Mouse (Mus musculus) hindbrain, embryonic 13.5 days (tissue): Measurements from ENCODE around the gene Vsig10. TPM values are rescaled to one million over a fixed set of nuclear protein-coding genes. Genes with fewer than 3 reads are reported as not detected.

ENCODE experiments used
- ATAC-seq: fragments of 200-750 bp; cut with Nextera tagmentation; 2 replicates; pipeline ENCODE4 v1.8.0; 2017; ENCODE audit warnings: moderate TSS enrichment; ENCODE audit not compliant: low FRiP score
- H3K27ac ChIP-seq: fragments of 300-500 bp; sonication (generic); 2 replicates; pipeline ENCODE4 v1.5.1; 2015; ENCODE audit warnings: inconsistent platforms, mild to moderate bottlenecking, moderate library complexity
- H3K27me3 ChIP-seq: fragments of 300-500 bp; sonication (generic); 2 replicates; pipeline ENCODE4 v1.6.1; 2015; ENCODE audit warnings: mild to moderate bottlenecking, inconsistent platforms
- H3K36me3 ChIP-seq: fragments of 300-500 bp; sonication (generic); 2 replicates; pipeline ENCODE4 v1.6.1; 2015; ENCODE audit warnings: mild to moderate bottlenecking, inconsistent platforms
- H3K4me1 ChIP-seq: fragments of 300-500 bp; sonication (generic); replicated peaks from 2 replicates; pipeline ENCODE4 v1.6.1; 2015; ENCODE audit warnings: inconsistent platforms
- H3K4me2 ChIP-seq: fragments of 300-500 bp; sonication (generic); 2 replicates; pipeline ENCODE4 v1.6.1; 2015; ENCODE audit warnings: inconsistent platforms, mild to moderate bottlenecking, moderate library complexity
- H3K4me3 ChIP-seq: fragments of 300-500 bp; sonication (generic); 2 replicates; pipeline ENCODE4 v1.5.1; 2015; ENCODE audit warnings: mild to moderate bottlenecking, inconsistent platforms
- H3K9ac ChIP-seq: fragments of 300-500 bp; sonication (generic); 2 replicates; pipeline ENCODE4 v1.6.1; 2015; ENCODE audit warnings: mild to moderate bottlenecking, inconsistent platforms
- H3K9me3 ChIP-seq: fragments of 300-500 bp; sonication (generic); 2 replicates; pipeline ENCODE4 v1.6.1; 2016; ENCODE audit warnings: inconsistent platforms
- WGBS: fragments of 180-500 bp; shearing (Covaris S2); methylation state at CpG from one replicate; pipeline ENCODE4 v1.1.7; 2015; 5-methylcytosine and 5-hydroxymethylcytosine counted together
- polyA plus RNA-seq: library from polyadenylated mRNA; unstranded; fragments of >200 nt; fragmentation: Nextera tagmentation; extraction: Ambion mirVana; gene quantifications from 2 replicates; pipeline ENCODE4 v1.2.1, GENCODE M21; 2015

Vsig10 gene
- polyA plus RNA-seq, 1 experiment from 2014 or later, result 1.5 TPM

DNA sequence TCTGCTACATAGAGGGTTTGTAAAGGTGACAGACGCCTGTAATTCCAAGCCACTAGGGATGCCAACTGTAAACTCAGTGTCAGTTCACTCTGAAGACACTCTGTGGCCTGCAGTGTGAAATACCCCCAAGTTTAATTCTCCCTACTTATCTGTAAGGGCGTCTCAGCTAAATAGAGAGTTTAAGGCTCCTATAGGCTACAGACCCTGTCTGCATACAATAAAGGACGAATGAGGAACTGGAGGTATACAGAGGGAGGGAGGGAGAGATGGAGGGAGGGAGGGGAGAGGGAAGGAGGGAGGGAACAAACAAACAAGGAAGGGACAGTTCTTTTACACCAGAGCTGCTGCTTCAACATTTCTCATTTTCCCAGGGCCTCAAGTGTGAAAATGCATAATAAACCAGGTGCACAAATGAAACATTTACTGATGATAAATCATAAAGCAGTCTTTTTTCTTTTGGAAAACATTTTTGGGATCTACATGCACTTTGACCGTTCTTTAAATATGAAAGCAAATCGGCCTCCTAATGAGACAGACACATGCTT, 26.6 kb downstream of the Vsig10 start:
- Histone ChIP-seq H3K36me3 (no peaks in the 10 kb centered on the region), H3K4me1 (no peaks in the 10 kb centered on the region), H3K27me3 (no peaks in the 10 kb centered on the region), H3K9me3 (no peaks in the 10 kb centered on the region), H3K27ac (no peak overlapping the region), H3K4me2 (no peak overlapping the region), H3K9ac (no peak overlapping the region), H3K4me3 (no peak overlapping the region)
- no peak for ATAC-seq
- WGBS, result 85% methylated on average over 5 of the region's 5 CpGs

DNA sequence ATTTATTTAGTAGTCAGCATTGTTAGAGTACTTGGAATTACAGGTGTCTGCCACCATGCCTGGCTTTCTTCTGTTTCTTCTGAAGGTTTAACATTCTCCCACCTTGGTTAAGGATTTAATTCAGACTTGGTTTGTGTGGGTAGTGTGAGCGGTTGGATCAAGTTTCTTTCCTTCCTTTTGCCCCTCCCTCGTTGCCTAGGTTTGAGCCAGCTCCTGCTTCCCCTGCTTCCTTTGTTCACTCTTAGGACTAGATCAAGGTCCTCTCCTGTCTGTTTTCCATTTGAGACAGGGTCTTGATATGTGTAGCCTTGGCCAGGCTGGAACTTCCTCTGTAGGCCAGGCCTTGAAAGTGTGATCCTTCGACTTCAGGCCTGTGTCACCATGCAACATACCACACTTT, 27.4 kb downstream of the Vsig10 start:
- WGBS, result 60% methylated on average over 3 of the region's 3 CpGs
- no peak for ATAC-seq
- no peaks in the 10 kb centered on the region for H3K4me1 ChIP-seq

DNA sequence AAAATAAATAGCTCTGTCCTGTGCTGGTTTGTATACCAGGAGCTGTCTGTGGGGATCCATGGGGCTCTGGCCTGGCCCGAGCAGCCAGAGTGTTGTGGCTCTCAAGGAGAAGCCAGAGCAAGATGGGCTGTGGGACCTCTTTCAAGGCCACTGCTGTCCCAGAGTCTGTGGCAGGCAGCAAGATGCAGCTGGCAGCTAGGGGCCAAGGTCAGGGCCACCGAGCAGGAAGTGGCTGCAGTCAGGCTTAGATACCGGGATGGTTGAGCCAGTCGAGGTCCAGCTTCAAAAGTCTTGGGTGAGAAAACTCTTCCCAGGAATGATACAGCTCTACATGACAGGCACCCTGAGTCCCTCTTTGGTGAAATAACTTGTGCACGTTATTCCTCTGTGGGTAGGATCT, 28.1 kb downstream of the Vsig10 start:
- H3K27me3 ChIP-seq, result no peaks in the 10 kb centered on the region
- 87% methylated on average over 5 of the region's 5 CpGs for WGBS
- no peaks in the 10 kb centered on the region for H3K4me1 ChIP-seq
- H3K4me2 ChIP-seq, result no peak overlapping the region
- no peak overlapping the region for H3K27ac ChIP-seq
- H3K36me3 ChIP-seq, result no peaks in the 10 kb centered on the region
- H3K9ac ChIP-seq, result no peak overlapping the region
- no peak for ATAC-seq
- H3K9me3 ChIP-seq, result no peaks in the 10 kb centered on the region
- no peak overlapping the region for H3K4me3 ChIP-seq

More for the DNA sequence above, 27.4 kb downstream of the Vsig10 start:
- Histone ChIP-seq H3K9ac (no peak overlapping the region), H3K4me2 (no peak overlapping the region), H3K27me3 (no peaks in the 10 kb centered on the region), H3K9me3 (no peaks in the 10 kb centered on the region), H3K4me3 (no peak overlapping the region), H3K27ac (no peak overlapping the region), H3K36me3 (no peaks in the 10 kb centered on the region)

DNA sequence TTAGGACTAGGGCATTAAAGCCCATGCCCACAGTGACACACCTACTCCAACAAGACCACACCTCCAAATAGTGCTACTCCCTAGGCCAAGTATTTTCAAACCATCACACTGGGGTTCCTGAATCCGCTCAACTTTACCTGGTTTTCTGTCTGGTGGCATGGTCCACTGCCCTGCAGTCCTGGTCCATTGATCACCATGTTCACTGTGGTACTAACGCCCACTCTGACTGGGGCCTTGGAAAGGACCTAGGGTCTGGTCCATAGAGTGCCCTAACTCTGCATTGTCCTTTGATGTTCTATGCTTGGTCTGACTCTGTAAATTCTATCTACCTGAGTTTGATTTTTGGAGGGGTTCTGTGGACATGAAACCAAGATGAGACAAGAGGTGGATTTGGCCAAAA, 29.0 kb downstream of the Vsig10 start:
- 0 out of 2 replicates have a peak overlapping the region, but pooled peaks have one; percentile 21 for H3K4me2 ChIP-seq
- no peaks in the 10 kb centered on the region for H3K36me3 ChIP-seq
- no peak overlapping the region for H3K9ac ChIP-seq
- H3K9me3 ChIP-seq, result no peaks in the 10 kb centered on the region
- no peak overlapping the region for H3K27ac ChIP-seq
- H3K4me3 ChIP-seq, result no peak overlapping the region
- H3K4me1 ChIP-seq, result no peaks in the 10 kb centered on the region
- no peaks in the 10 kb centered on the region for H3K27me3 ChIP-seq
- whole genome bisulfite sequencing, result 88% methylated on average over 2 of the region's 2 CpGs
- ATAC-seq, result no peak

DNA sequence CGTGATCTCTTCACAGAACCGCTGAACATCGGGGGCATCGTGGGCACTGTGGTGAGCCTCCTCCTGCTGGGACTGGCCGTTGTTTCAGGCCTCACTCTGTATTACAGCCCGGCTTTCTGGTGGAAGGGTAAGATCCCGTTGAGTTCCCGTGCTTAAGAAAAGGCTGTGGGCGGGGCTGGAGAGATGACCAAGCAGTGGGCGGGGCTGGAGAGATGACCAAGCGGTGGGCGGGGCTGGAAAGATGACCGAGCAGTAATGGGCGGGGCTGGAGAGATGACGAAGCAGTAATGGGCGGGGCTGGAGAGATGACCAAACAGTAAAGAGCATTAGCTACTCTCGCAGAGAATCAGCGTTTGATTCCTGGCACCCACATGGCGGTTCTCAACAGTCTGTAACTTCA, 29.4 kb downstream of the Vsig10 start:
- H3K4me2 ChIP-seq, result peak overlapping the region; percentile 21; the same call in 1 of the 2 replicates
- no peaks in the 10 kb centered on the region for H3K9me3 ChIP-seq
- 25% methylated on average over 19 of the region's 19 CpGs for WGBS
- no peaks in the 10 kb centered on the region for H3K36me3 ChIP-seq
- H3K27me3 ChIP-seq, result no peaks in the 10 kb centered on the region
- no peaks in the 10 kb centered on the region for H3K4me1 ChIP-seq
- no peak for ATAC-seq
- H3K27ac ChIP-seq, result no peak overlapping the region
- H3K4me3 ChIP-seq, result no peak overlapping the region
- no peak overlapping the region for H3K9ac ChIP-seq

DNA sequence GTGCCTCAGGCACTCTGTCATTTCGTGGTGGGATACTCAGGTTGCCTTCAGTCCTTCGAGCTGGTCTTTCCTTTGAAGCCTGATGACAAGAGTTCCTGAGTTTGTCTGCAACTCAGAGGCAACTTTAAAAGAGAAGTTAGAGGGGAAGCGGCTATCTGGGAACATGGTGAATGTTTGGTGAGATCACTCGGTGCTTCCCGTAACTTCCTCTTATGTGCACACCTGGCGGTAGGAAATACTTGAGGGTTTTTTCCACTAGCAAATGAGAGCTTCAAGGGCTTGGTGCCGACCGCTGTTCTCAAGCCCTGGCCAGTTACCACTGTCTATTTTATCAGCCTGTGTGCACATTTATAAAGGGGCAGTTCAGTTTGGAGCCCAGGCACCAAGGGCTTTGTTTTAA, 35.2 kb downstream of the Vsig10 start:
- H3K36me3 ChIP-seq, result no peaks in the 10 kb centered on the region
- peaks cover 26% of the 10 kb centered on the region for H3K4me1 ChIP-seq
- no peaks in the 10 kb centered on the region for H3K27me3 ChIP-seq
- no peak for ATAC-seq
- 83% methylated on average over 8 of the region's 8 CpGs for WGBS
- no peak overlapping the region for H3K9ac ChIP-seq
- no peaks in the 10 kb centered on the region for H3K9me3 ChIP-seq
- no peak overlapping the region for H3K4me3 ChIP-seq
- no peak overlapping the region for H3K27ac ChIP-seq
- no peak overlapping the region for H3K4me2 ChIP-seq

DNA sequence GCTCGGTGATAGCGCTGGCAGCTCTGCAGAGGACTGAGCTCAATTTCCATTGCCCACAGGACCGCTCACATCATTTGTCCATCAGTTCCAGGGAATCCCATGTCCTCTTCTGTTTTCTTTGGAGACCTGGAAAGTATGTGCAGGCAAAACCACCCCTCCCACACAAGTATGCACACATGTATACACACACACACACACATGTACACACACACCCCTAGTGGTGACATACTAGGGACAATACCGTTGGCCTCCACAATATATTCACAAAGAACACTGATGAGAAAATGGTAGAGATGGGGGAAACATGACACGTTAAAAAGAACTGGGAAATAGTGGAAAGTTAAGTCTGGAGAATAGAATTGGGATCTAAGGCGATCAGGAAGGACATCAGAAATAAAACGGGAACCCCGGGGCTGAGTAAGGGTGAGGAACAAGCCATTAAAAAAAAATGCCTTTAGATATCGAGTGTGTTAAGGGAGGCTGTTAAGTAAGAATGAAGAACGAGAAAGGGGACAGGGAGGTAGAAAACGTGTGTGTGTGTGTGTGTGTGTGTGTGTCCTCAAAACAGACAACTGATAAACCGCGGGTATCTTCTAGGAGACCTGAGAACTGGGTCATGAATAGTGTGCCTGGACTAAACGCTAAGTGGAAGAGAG, 36.9 kb downstream of the Vsig10 start:
- no peaks in the 10 kb centered on the region for H3K36me3 ChIP-seq
- 0 out of 2 replicates have a peak overlapping the region, but pooled peaks have one; percentile 99 for H3K9ac ChIP-seq
- no peaks in the 10 kb centered on the region for H3K9me3 ChIP-seq
- peak overlapping the region; percentile 88 for H3K4me2 ChIP-seq
- no peaks in the 10 kb centered on the region for H3K27me3 ChIP-seq
- peaks cover 43% of the 10 kb centered on the region for H3K4me1 ChIP-seq
- H3K4me3 ChIP-seq, result peak overlapping the region; percentile 98; the same call in 1 of the 2 replicates
- H3K27ac ChIP-seq, result peak overlapping the region; percentile 96
- ATAC-seq, result no peak
- WGBS, result 51% methylated on average over 14 of the region's 14 CpGs

DNA sequence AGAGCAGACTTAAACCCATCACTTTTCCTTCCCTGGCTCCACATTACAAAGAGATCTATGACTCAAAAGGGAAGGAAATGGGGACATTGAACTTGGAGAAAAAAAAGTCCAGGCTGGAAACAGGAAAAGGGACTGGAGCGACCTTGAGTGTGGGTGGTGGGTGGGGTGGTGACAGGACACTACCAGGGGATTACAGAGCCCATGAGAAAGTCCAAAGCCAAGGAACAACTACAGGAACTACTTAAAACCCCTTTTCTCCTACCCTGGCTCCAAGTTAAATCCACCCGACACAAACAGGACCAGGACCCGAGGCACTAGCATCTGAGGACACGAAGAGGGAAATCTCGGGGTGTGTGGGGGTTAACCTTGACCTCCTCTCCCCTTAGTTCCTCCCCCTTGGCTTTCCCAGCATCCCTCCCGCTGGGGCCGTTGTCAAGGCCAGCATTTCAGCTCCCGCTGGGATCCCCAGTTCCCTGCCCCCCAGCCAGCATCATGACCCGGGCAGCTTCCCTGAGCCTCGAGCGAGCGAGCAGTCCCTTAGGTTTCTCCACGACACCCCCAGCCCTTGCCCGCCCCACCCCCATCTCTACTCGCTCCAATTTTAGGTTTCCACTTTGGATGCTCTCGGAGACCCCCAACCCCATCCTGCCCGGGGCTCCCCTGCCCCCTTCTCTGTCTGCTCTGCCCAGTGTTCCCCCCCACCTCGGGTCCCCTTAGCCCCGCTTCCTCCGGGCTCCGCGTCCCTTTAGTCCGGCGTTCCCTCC, 37.7 kb downstream of the Vsig10 start:
- H3K36me3 ChIP-seq, result no peaks in the 10 kb centered on the region
- H3K9ac ChIP-seq, result peak overlapping the region; percentile 99
- peak; percentile 53 for ATAC-seq
- H3K4me1 ChIP-seq, result peaks cover 50% of the 10 kb centered on the region
- WGBS, result 1% methylated on average over 22 of the region's 24 CpGs
- no peaks in the 10 kb centered on the region for H3K9me3 ChIP-seq
- H3K27me3 ChIP-seq, result no peaks in the 10 kb centered on the region
- H3K4me2 ChIP-seq, result peak overlapping the region; percentile 88
- peak overlapping the region; percentile 98 for H3K4me3 ChIP-seq
- H3K27ac ChIP-seq, result peak overlapping the region; percentile 96

DNA sequence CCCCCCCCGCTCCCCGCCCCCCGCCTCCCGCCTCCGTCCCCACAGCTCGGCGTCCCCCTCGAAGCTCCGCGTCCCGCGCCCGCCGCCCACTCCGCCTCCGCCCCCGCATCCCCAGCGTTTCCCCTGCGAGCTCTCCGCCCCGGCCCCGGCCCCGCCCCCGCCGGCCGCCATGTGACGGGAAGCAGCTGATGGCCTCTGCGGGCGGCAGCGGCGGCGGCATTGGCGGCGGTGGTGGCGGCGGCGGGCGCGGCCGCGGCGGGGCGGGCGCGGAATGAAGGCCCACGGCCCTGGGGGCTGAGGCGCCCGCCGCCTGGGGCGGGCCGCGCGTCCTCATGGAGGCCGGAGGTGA, 38.2 kb downstream of the Vsig10 start, which contains the start of gene Wsb2:
Wsb2 (plus strand) TSS at position 176 of the 349 bp plus-strand sequence.
- peak; percentile 79 for ATAC-seq
- WGBS, result 0% methylated on average over 14 of the region's 54 CpGs
- Histone ChIP-seq H3K27me3 (no peaks in the 10 kb centered on the region), H3K4me2 (peak within 1 kb of the TSS; percentile 88), H3K4me3 (peak within 1 kb of the TSS; percentile 98), H3K4me1 (peaks cover 55% of the 10 kb centered on the region), H3K36me3 (no peaks in the 10 kb centered on the region), H3K9ac (peak within 1 kb of the TSS; percentile 99), H3K9me3 (no peaks in the 10 kb centered on the region), H3K27ac (peak within 1 kb of the TSS; percentile 96)

GRCm38 (mm10) chr5:117357478-117358247, 38.8 kb downstream of the Vsig10 start:
- peak; percentile 58 for ATAC-seq
- Histone ChIP-seq H3K27ac (peak overlapping the region; percentile 96), H3K4me2 (peak overlapping the region; percentile 88), H3K4me1 (peaks cover 58% of the 10 kb centered on the region), H3K9me3 (no peaks in the 10 kb centered on the region), H3K36me3 (no peaks in the 10 kb centered on the region), H3K9ac (peak overlapping the region; percentile 99), H3K27me3 (no peaks in the 10 kb centered on the region), H3K4me3 (peak overlapping the region; percentile 98)
- WGBS, result under 1% methylated on average over 48 of the region's 49 CpGs

DNA sequence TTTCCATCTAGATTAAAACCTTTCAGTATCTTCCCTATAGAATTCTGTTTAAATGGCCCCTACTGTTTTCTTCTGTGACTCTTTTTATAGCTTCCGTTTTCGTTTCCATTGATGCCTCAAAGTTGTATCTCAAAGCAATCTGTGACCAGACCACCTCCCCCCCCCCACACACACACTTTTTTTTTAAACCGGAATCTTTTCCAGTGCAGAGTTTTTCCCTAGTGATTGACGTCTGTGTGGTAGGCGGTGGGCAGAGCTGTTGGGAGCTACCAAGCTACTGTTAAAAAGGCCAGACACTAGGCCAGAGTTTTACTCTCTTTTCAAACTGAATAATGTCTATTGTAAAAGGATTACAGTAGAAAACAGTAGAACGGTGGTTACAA, 39.4 kb downstream of the Vsig10 start:
- H3K9ac ChIP-seq, result peak overlapping the region; percentile 99
- no peak for ATAC-seq
- 5% methylated on average over 6 of the region's 6 CpGs for WGBS
- peak overlapping the region; percentile 88 for H3K4me2 ChIP-seq
- H3K36me3 ChIP-seq, result peaks cover 1% of the 10 kb centered on the region
- H3K4me1 ChIP-seq, result peaks cover 64% of the 10 kb centered on the region
- no peaks in the 10 kb centered on the region for H3K9me3 ChIP-seq
- H3K27me3 ChIP-seq, result no peaks in the 10 kb centered on the region
- peak overlapping the region; percentile 96 for H3K27ac ChIP-seq
- peak overlapping the region; percentile 98 for H3K4me3 ChIP-seq

GRCm38 (mm10) chr5:117358725-117359124, 39.8 kb downstream of the Vsig10 start:
- ATAC-seq, result no peak
- WGBS, result 40% methylated on average over 11 of the region's 11 CpGs
- H3K4me3 ChIP-seq, result peak overlapping the region; percentile 98
- no peaks in the 10 kb centered on the region for H3K27me3 ChIP-seq
- no peaks in the 10 kb centered on the region for H3K9me3 ChIP-seq
- H3K9ac ChIP-seq, result no peak overlapping the region
- H3K27ac ChIP-seq, result no peak overlapping the region; the same call in 1 of the 2 replicates
- H3K4me2 ChIP-seq, result peak overlapping the region; percentile 88
- peaks cover 6% of the 10 kb centered on the region for H3K36me3 ChIP-seq
- peaks cover 66% of the 10 kb centered on the region for H3K4me1 ChIP-seq
